Mouse (Mus musculus) liver, postnatal 0 days (tissue): ENCODE results near the gene Sp7. TPM values are rescaled to one million over a fixed set of nuclear protein-coding genes. Genes with fewer than 3 reads are reported as not detected.
A peak's percentile ranks its signal among the peaks of the same experiment; 100 is the strongest.

Source experiments
- ATAC-seq: fragments of 200-750 bp; cut with Nextera tagmentation; 2 replicates; pipeline ENCODE4 v1.8.0; 2017; ENCODE audit warnings: mild to moderate bottlenecking, moderate library complexity
- DNase-seq: peaks from one replicate; pipeline ENCODE4 v3.0.0-alpha.2; 2016
- H3K27ac ChIP-seq: fragments of 300-500 bp; sonication (generic); 2 replicates; pipeline ENCODE4 v1.5.1; 2014; ENCODE audit warnings: antibody characterized with exemption, moderate library complexity, mild to moderate bottlenecking, low read depth
- H3K27me3 ChIP-seq: fragments of 300-500 bp; sonication (generic); 2 replicates; pipeline ENCODE4 v1.6.1; 2014; ENCODE audit warnings: low read length, control low read depth, mixed read lengths; ENCODE audit not compliant: insufficient read depth
- H3K36me3 ChIP-seq: fragments of 300-500 bp; sonication (generic); replicated peaks from 2 replicates; pipeline ENCODE4 v1.6.1; 2014; ENCODE audit warnings: mild to moderate bottlenecking, control low read depth, low read length, moderate library complexity, mixed read lengths; ENCODE audit not compliant: insufficient read depth
- H3K4me1 ChIP-seq: fragments of 300-500 bp; sonication (generic); 2 replicates; pipeline ENCODE4 v1.6.1; 2014; ENCODE audit warnings: antibody characterized with exemption, mild to moderate bottlenecking, control low read depth; ENCODE audit not compliant: insufficient read depth
- H3K4me2 ChIP-seq: fragments of 300-500 bp; sonication (generic); 2 replicates; pipeline ENCODE4 v1.6.1; 2014; ENCODE audit warnings: low read depth, mild to moderate bottlenecking, low read length, moderate library complexity, mixed read lengths
- H3K4me3 ChIP-seq: fragments of 300-500 bp; sonication (generic); 2 replicates; pipeline ENCODE4 v1.5.1; 2014; ENCODE audit warnings: low read depth, low read length
- H3K9ac ChIP-seq: fragments of 300-500 bp; sonication (generic); replicated peaks from 2 replicates; pipeline ENCODE4 v1.6.1; 2014; ENCODE audit warnings: mild to moderate bottlenecking, moderate library complexity
- H3K9me3 ChIP-seq: fragments of 300-500 bp; sonication (generic); 2 replicates; pipeline ENCODE4 v1.6.1; 2016; ENCODE audit warnings: mild to moderate bottlenecking, control low read depth, low read length, mixed read lengths
- CTCF ChIP-seq: sonication (generic); IDR thresholded peaks from 2 replicates; pipeline ENCODE4 v1.5.1; 2016; ENCODE audit warnings: antibody characterized with exemption, low read depth
- EP300 ChIP-seq: IDR thresholded peaks from 2 replicates; pipeline ENCODE4 v1.6.1; 2016; ENCODE audit warnings: antibody characterized with exemption, low read depth, mild to moderate bottlenecking
- WGBS: fragments of 180-500 bp; shearing (Covaris S2); extraction: QIAGEN DNeasy Blood & Tissue Kit; methylation state at CpG from one replicate; pipeline ENCODE4 v1.1.7; 2014; ENCODE audit not compliant: insufficient replicate concordance; 5-methylcytosine and 5-hydroxymethylcytosine counted together
- polyA plus RNA-seq: library from polyadenylated mRNA; unstranded; fragments of >200 nt; fragmentation: Nextera tagmentation; extraction: Ambion mirVana; gene quantifications from 2 replicates; pipeline ENCODE4 v1.2.1, GENCODE M21; 2015

Sp7 gene
- polyA plus RNA-seq, 1 experiment from 2014 or later: not detected

- DNase-seq (no peak), ATAC-seq (no peak)
- TF ChIP-seq CTCF (no peak), EP300 (no peak)
- Histone ChIP-seq H3K27me3 (no peaks in the 10 kb centered on the region), H3K4me2 (no peak overlapping the region), H3K4me1 (peaks cover 28% of the 10 kb centered on the region), H3K27ac (peak overlapping the region; percentile 93), H3K36me3 (no peaks in the 10 kb centered on the region), H3K9ac (no peak overlapping the region), H3K4me3 (no peak overlapping the region), H3K9me3 (no peaks in the 10 kb centered on the region)
- WGBS: 59% methylated on average over 2 of the region's 2 CpGs
Measured at GRCm38 (mm10) chr15:102401278-102401677, 34.3 kb upstream of the Sp7 start.

GRCm38 (mm10) chr15:102400476-102401045, 33.6 kb upstream of the Sp7 start:
- H3K9ac ChIP-seq: peak overlapping the region; percentile 72

DNA sequence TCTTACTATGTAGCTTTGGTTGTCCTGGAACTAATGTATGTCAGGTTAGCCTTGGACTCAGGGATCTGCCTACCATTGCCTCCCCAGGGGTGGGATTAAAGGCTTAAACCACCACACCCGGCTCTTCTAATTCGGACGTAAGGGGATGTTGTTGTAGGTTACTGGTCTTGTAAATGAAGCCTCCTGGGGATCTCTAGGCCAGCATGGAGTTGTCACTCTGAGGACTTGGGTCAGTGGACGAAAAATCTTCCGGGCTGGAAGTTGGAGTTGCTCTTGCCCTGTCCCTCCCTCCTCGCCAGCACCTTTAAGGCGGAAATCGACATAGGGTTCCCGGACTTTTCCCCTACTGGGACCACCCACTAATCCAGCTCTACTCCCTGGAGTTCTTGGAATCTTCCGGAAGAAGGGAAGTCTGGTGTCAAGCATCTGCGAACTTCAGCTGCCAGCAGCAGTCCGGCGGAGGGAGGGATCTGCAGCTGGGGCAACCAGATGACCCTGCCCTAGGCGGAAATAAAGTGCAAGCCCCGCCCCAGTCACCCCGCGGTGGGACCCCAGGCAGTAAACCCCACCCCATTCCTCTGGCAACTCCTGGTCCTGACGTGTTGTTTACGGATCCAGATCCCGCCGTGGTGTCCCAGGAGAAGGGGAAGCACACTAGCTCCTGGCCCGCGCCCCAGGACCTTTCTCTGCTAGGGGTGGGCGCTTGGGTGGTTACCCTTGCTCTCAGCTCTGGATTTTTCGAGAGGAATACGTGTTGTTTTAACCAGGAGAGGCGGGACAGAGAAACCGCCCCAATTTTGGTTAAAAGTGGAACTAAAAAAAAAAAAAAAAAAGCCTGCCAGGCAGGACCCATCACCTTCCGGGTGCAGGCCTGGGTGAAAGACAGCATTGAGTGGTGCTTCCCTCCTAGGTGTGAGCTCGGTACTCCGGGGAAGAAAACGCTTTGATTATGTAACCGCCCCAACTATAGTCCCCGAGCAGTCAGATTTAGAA, 32.5 kb upstream of the Sp7 start:
- ATAC-seq (peak; percentile 70), DNase-seq (peak; percentile 90)
- H3K27me3 ChIP-seq: no peaks in the 10 kb centered on the region
- H3K4me2 ChIP-seq: peak overlapping the region; percentile 77
- H3K27ac ChIP-seq: peak overlapping the region; percentile 93
- 2% methylated on average over 34 of the region's 34 CpGs for WGBS
- no peaks in the 10 kb centered on the region for H3K9me3 ChIP-seq
- H3K4me1 ChIP-seq: peaks cover 40% of the 10 kb centered on the region
- TF ChIP-seq EP300: no peak; the same call in 1 of the 2 replicates
- peak overlapping the region; percentile 61 for H3K4me3 ChIP-seq
- H3K36me3 ChIP-seq: no peaks in the 10 kb centered on the region
- H3K9ac ChIP-seq: peak overlapping the region; percentile 72

More at GRCm38 (mm10) chr15:102400476-102401045, 33.6 kb upstream of the Sp7 start:
- Histone ChIP-seq H3K4me3 (peak overlapping the region; percentile 61; the same call in 1 of the 2 replicates), H3K4me2 (peak overlapping the region; percentile 77), H3K4me1 (peaks cover 33% of the 10 kb centered on the region), H3K9me3 (no peaks in the 10 kb centered on the region), H3K27me3 (no peaks in the 10 kb centered on the region), H3K36me3 (no peaks in the 10 kb centered on the region), H3K27ac (peak overlapping the region; percentile 93)
- no peak for DNase-seq
- 68% methylated on average over 10 of the region's 10 CpGs for WGBS
- TF ChIP-seq CTCF (no peak), EP300 (no peak)
- no peak for ATAC-seq

- 53% methylated on average over 5 of the region's 5 CpGs for WGBS
- no peak for ATAC-seq
- no peaks in the 10 kb centered on the region for H3K36me3 ChIP-seq
Measured at GRCm38 (mm10) chr15:102398629-102399028, 31.6 kb upstream of the Sp7 start.

GRCm38 (mm10) chr15:102395061-102395460, 28.1 kb upstream of the Sp7 start:
- peak; percentile 91 for ATAC-seq
- peak; percentile 67 for DNase-seq
- Histone ChIP-seq H3K27me3 (no peaks in the 10 kb centered on the region), H3K9ac (no peak overlapping the region; the same call in 1 of the 2 replicates), H3K4me3 (no peak overlapping the region), H3K27ac (peak overlapping the region; percentile 88), H3K36me3 (no peaks in the 10 kb centered on the region), H3K4me2 (peak overlapping the region; percentile 27; the same call in 1 of the 2 replicates), H3K9me3 (no peaks in the 10 kb centered on the region), H3K4me1 (peaks cover 41% of the 10 kb centered on the region)
- TF ChIP-seq EP300 (peak; percentile 23), CTCF (no peak)
- WGBS: 22% methylated on average over 3 of the region's 3 CpGs

More at GRCm38 (mm10) chr15:102398629-102399028, 31.6 kb upstream of the Sp7 start:
- Histone ChIP-seq H3K9ac (peak overlapping the region; percentile 72), H3K4me3 (peak overlapping the region; percentile 61), H3K27ac (peak overlapping the region; percentile 93), H3K4me1 (peaks cover 47% of the 10 kb centered on the region), H3K27me3 (no peaks in the 10 kb centered on the region), H3K4me2 (peak overlapping the region; percentile 77), H3K9me3 (no peaks in the 10 kb centered on the region)
- TF ChIP-seq EP300 (no peak), CTCF (no peak)
- DNase-seq: peak; percentile 37

DNA sequence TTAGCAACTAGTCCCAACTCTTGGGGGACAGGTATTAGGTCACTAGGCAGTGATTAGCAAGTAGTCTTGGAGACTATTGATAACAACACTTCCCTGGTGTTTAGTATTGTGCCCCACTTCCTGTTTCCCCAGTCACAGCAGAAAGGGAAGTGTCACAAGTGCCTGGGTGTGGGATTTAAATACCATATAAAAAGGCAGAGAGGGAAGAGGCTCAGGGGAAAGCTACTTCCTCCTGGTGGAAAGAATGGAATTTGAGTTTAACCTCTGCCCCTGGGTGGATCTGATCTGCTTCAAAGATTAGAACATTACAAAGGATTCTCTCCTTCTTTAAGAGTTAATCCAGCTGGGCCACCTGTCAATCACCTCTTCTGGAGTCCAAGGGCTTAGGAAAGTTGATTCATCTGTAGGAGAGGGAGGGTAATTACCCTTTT, 26.6 kb upstream of the Sp7 start:
- H3K4me3 ChIP-seq: no peak overlapping the region
- no peak overlapping the region; the same call in 1 of the 2 replicates for H3K9ac ChIP-seq
- DNase-seq (no peak), ATAC-seq (no peak)
- no peaks in the 10 kb centered on the region for H3K36me3 ChIP-seq
- no peaks in the 10 kb centered on the region for H3K27me3 ChIP-seq
- H3K4me2 ChIP-seq: no peak overlapping the region
- H3K9me3 ChIP-seq: no peaks in the 10 kb centered on the region
- TF ChIP-seq EP300 (no peak), CTCF (no peak)
- peak overlapping the region; percentile 88 for H3K27ac ChIP-seq
- peaks cover 37% of the 10 kb centered on the region for H3K4me1 ChIP-seq
